12 mouse cellular contexts compared by ENCODE assay signal in genomic region chr7:142462594-142463078, GRCm38 (mm10). TPM values are rescaled to one million over a fixed set of nuclear protein-coding genes. Genes with fewer than 3 reads are reported as not detected.
DNase-seq lines count a peak whose midpoint lies in the region; ATAC-seq and TF ChIP-seq lines count a peak whose summit lies in the region.
"Had no signal": no experiment of that assay in that cellular context is flagged by ENCODE, and none has a peak within 500 bp of the region (broad histone marks: within the 10 kb centered on the region; RNA-seq: fewer than 3 reads in every experiment).

No protein-coding gene starts in this region.

- peak; percentile 71 for DNase-seq in heart, embryonic 10.5 days (ENCODE audit: low spot score)
- no peak for DNase-seq in heart, adult 8-10 months (ENCODE audit: low spot score)
- peak; percentile 46 for DNase-seq in CD4-positive, CD25-positive, alpha-beta regulatory T cell, adult 2 months (ENCODE audit: low read depth, low spot score)
- DNase-seq in adrenal gland, adult (ENCODE audit: inconsistent age in 2 of 2, low spot score in 1 of 2) = no peak
- DNase-seq: kidney, postnatal 10 days; lung, embryonic 14.5 days had no signal

- H3K4me1 ChIP-seq in heart, embryonic 10.5 days = peaks cover 55% of the 10 kb centered on the region
- peaks cover 3% of the 10 kb centered on the region for H3K4me1 ChIP-seq in hindbrain, embryonic 12.5 days
- H3K4me1 ChIP-seq in intestine, postnatal 0 days (replicated peaks; ENCODE audit: control insufficient read depth, insufficient read depth, low read length) = no peaks in the 10 kb centered on the region

- WGBS in heart, embryonic 10.5 days = 69% methylated on average over 4 of the region's 4 CpGs
- WGBS in hindbrain, embryonic 12.5 days = 73% methylated on average over 4 of the region's 4 CpGs
- WGBS in intestine, postnatal 0 days = 53% methylated on average over 4 of the region's 4 CpGs

- no peak overlapping the region for H3K4me2 ChIP-seq in hindbrain, embryonic 12.5 days (replicated peaks)
- no peak overlapping the region for H3K4me2 ChIP-seq in intestine, postnatal 0 days (replicated peaks; ENCODE audit: low read depth)
- H3K4me2 ChIP-seq: lung, embryonic 14.5 days had no signal

- H3K9me3 ChIP-seq in heart, embryonic 10.5 days = no peaks in the 10 kb centered on the region
- H3K9me3 ChIP-seq in hindbrain, embryonic 12.5 days (replicated peaks) = no peaks in the 10 kb centered on the region
- no peaks in the 10 kb centered on the region for H3K9me3 ChIP-seq in intestine, postnatal 0 days (ENCODE audit: control insufficient read depth)

- peak; percentile 31 for ATAC-seq in granulocyte monocyte progenitor cell, adult 5-6 weeks (replicated peaks; ENCODE audit: poor library complexity, severe bottlenecking)
- ATAC-seq in megakaryocyte, adult 5-6 weeks (ENCODE audit: poor library complexity, severe bottlenecking) = peak; percentile 22
- ATAC-seq in hindbrain, embryonic 12.5 days (ENCODE audit: low FRiP score) = no peak
- no peak for ATAC-seq in intestine, postnatal 0 days

- H3K9ac ChIP-seq in hindbrain, embryonic 12.5 days = no peak overlapping the region
- no peak overlapping the region for H3K9ac ChIP-seq in intestine, postnatal 0 days (ENCODE audit: low read depth, low read length)
- H3K9ac ChIP-seq: lung, embryonic 14.5 days had no signal

- no peak overlapping the region for H3K4me3 ChIP-seq in heart, embryonic 10.5 days
- no peak overlapping the region for H3K4me3 ChIP-seq in hindbrain, embryonic 12.5 days
- H3K4me3 ChIP-seq in intestine, postnatal 0 days (ENCODE audit: low read depth, low read length) = no peak overlapping the region

- H3K36me3 ChIP-seq in heart, embryonic 10.5 days = no peaks in the 10 kb centered on the region
- no peaks in the 10 kb centered on the region for H3K36me3 ChIP-seq in hindbrain, embryonic 12.5 days
- H3K36me3 ChIP-seq in intestine, postnatal 0 days (ENCODE audit: control insufficient read depth, insufficient read depth) = no peaks in the 10 kb centered on the region

- peak overlapping the region; percentile 84 for H3K27ac ChIP-seq in heart, embryonic 10.5 days
- H3K27ac ChIP-seq in hindbrain, embryonic 12.5 days = no peak overlapping the region
- H3K27ac ChIP-seq in intestine, postnatal 0 days (ENCODE audit: low read depth, low read length) = no peak overlapping the region

- no peak for TF ChIP-seq CTCF in intestine, postnatal 0 days (IDR thresholded peaks at IDR 0.05; ENCODE audit: low read depth)

- no peaks in the 10 kb centered on the region for H3K27me3 ChIP-seq in heart, embryonic 10.5 days (ENCODE audit: insufficient read depth, poor library complexity, severe bottlenecking)
- H3K27me3 ChIP-seq in hindbrain, embryonic 12.5 days = no peaks in the 10 kb centered on the region
- no peaks in the 10 kb centered on the region for H3K27me3 ChIP-seq in intestine, postnatal 0 days (replicated peaks; ENCODE audit: control insufficient read depth, insufficient read depth, low read length)

RNA-seq across cellular contexts. Expression of gene Lsp1, which starts 2.0 kb away (rescaled TPM):
- polyA plus RNA-seq in heart, embryonic 10.5 days (2016; fragmentation: Nextera tagmentation; extraction: Ambion mirVana) = 32.0 and 36.9 TPM in 2 replicates
- 10 to 100 TPM; 24.0 to 40.3 (median 31.7) TPM for total RNA-seq in heart, adult 8-10 months (2022)
- 41.4 and 58.5 TPM in 2 replicates for total RNA-seq in granulocyte monocyte progenitor cell, adult 5-6 weeks (2014; fragmentation: Nextera tagmentation)
- total RNA-seq in granulocyte monocyte progenitor cell, adult 5-6 weeks (2017) = 50.3 and 51.9 TPM in 2 replicates
- total RNA-seq in megakaryocyte, adult 5-6 weeks (2015) = 1,220 and 1,304 TPM in 2 replicates
- 1,314 and 1,552 TPM in 2 replicates for total RNA-seq in megakaryocyte, adult 5-6 weeks (2017)
- polyA plus RNA-seq in hindbrain, embryonic 12.5 days (2016; fragmentation: Nextera tagmentation; extraction: Ambion mirVana) = 9.6 and 14.4 TPM in 2 replicates
- 55.2 and 61.8 TPM in 2 replicates for polyA plus RNA-seq in intestine, postnatal 0 days (2015; fragmentation: Nextera tagmentation; extraction: Ambion mirVana)

RNA-seq across cellular contexts. Expression of gene Tnni2, which starts 21.0 kb away (rescaled TPM):
- 51.9 and 56.4 TPM in 2 replicates for polyA plus RNA-seq in heart, embryonic 10.5 days (2016; fragmentation: Nextera tagmentation; extraction: Ambion mirVana)
- 1 to 10 TPM; 5.1 to 10.0 (median 7.8) TPM for total RNA-seq in heart, adult 8-10 months (2022)
- total RNA-seq in granulocyte monocyte progenitor cell, adult 5-6 weeks (2014; fragmentation: Nextera tagmentation) = 5.6 and 6.0 TPM in 2 replicates
- 3.0 and 8.1 TPM in 2 replicates for total RNA-seq in granulocyte monocyte progenitor cell, adult 5-6 weeks (2017)
- total RNA-seq in megakaryocyte, adult 5-6 weeks (2015) = 18.8 and 20.9 TPM in 2 replicates
- total RNA-seq in megakaryocyte, adult 5-6 weeks (2017) = 25.6 and 27.6 TPM in 2 replicates
- 1.9 and 3.6 TPM in 2 replicates for polyA plus RNA-seq in hindbrain, embryonic 12.5 days (2016; fragmentation: Nextera tagmentation; extraction: Ambion mirVana)
- polyA plus RNA-seq in intestine, postnatal 0 days (2015; fragmentation: Nextera tagmentation; extraction: Ambion mirVana) = 1.9 and 2.4 TPM in 2 replicates

RNA-seq across cellular contexts. Expression of gene Syt8, which starts 28.0 kb away (rescaled TPM):
- 0.38 and 1.3 TPM in 2 replicates for polyA plus RNA-seq in heart, embryonic 10.5 days (2016; fragmentation: Nextera tagmentation; extraction: Ambion mirVana)
- total RNA-seq in heart, adult 8-10 months (2022) = under 1 TPM in 1 of 4 experiments, not detected in 3; 0.25 TPM
- not detected in 2 replicates for total RNA-seq in granulocyte monocyte progenitor cell, adult 5-6 weeks (2014; fragmentation: Nextera tagmentation)
- total RNA-seq in granulocyte monocyte progenitor cell, adult 5-6 weeks (2017) = not detected in 2 replicates
- total RNA-seq in megakaryocyte, adult 5-6 weeks (2015) = 0.39 TPM in 1 of 2 replicates, not detected in the other
- total RNA-seq in megakaryocyte, adult 5-6 weeks (2017) = not detected in 2 replicates
- 0.30 TPM in 1 of 2 replicates, not detected in the other for polyA plus RNA-seq in hindbrain, embryonic 12.5 days (2016; fragmentation: Nextera tagmentation; extraction: Ambion mirVana)
- polyA plus RNA-seq in intestine, postnatal 0 days (2015; fragmentation: Nextera tagmentation; extraction: Ambion mirVana) = 0.60 and 1.3 TPM in 2 replicates
- total RNA-seq: gastrocnemius, adult 8-10 months had no signal
- polyA plus RNA-seq: lung, embryonic 14.5 days; neural tube, embryonic 11.5 days had no signal

RNA-seq across cellular contexts. Expression of gene Tnnt3, which starts 36.0 kb away (rescaled TPM):
- polyA plus RNA-seq in heart, embryonic 10.5 days (2016; fragmentation: Nextera tagmentation; extraction: Ambion mirVana) = 9.5 and 10.4 TPM in 2 replicates
- 10 to 100 TPM in 1 of 4 experiments, 1 to 10 TPM in 3; 7.6 to 13.6 (median 9.6) TPM for total RNA-seq in heart, adult 8-10 months (2022)
- not detected in 2 replicates for total RNA-seq in granulocyte monocyte progenitor cell, adult 5-6 weeks (2014; fragmentation: Nextera tagmentation)
- total RNA-seq in granulocyte monocyte progenitor cell, adult 5-6 weeks (2017) = not detected in 2 replicates
- 1.4 and 1.5 TPM in 2 replicates for total RNA-seq in megakaryocyte, adult 5-6 weeks (2015)
- 3.7 and 3.9 TPM in 2 replicates for total RNA-seq in megakaryocyte, adult 5-6 weeks (2017)
- polyA plus RNA-seq in hindbrain, embryonic 12.5 days (2016; fragmentation: Nextera tagmentation; extraction: Ambion mirVana) = 1.8 and 5.8 TPM in 2 replicates
- polyA plus RNA-seq in intestine, postnatal 0 days (2015; fragmentation: Nextera tagmentation; extraction: Ambion mirVana) = 3.0 TPM in 2 replicates

Comparison
In these comparisons a context has a peak if more than half of its experiments do, and no peak if none do; other contexts are left out.
1. DNase-seq: peak in heart, embryonic 10.5 days (single experiment) and CD4-positive, CD25-positive, alpha-beta regulatory T cell, adult 2 months (single experiment); none in heart, adult 8-10 months (single experiment) and adrenal gland, adult (0 of 2).
2. ATAC-seq: peak in granulocyte monocyte progenitor cell, adult 5-6 weeks (single experiment) and megakaryocyte, adult 5-6 weeks (single experiment); none in hindbrain, embryonic 12.5 days (single experiment) and intestine, postnatal 0 days (single experiment).
3. RNA of gene Lsp1, which starts 2.0 kb away (total RNA-seq): 1,220 to 1,552 TPM in megakaryocyte, adult 5-6 weeks; 41.4 to 58.5 TPM in granulocyte monocyte progenitor cell, adult 5-6 weeks and 24.0 to 40.3 TPM in heart, adult 8-10 months; every median in the first group is over 10 times any median in the second.